Mouse (Mus musculus) spleen, adult 18-20 months (tissue): ENCODE measurements at regions not wholly inside any gene's neighbourhood (a gene's known extent, or its start where the extent isn't known, plus 50 kb on each side); places are given as distances from the start of the nearest gene placed in this dataset.

Experiments
- DNase-seq, 2 experiments: peaks; one replicate each; pipeline ENCODE4 v3.0.0; 2022; ENCODE audit warnings: mixed read lengths in 2 of 2

- DNase-seq: no peak
These were observed 133.6 kb downstream of the Tex36 start for GRCm38 (mm10) chr7:133468346-133468745.

GRCm38 (mm10) chr7:133467579-133467978 is 134.4 kb downstream of the Tex36 start:
- DNase-seq: no peak

DNA sequence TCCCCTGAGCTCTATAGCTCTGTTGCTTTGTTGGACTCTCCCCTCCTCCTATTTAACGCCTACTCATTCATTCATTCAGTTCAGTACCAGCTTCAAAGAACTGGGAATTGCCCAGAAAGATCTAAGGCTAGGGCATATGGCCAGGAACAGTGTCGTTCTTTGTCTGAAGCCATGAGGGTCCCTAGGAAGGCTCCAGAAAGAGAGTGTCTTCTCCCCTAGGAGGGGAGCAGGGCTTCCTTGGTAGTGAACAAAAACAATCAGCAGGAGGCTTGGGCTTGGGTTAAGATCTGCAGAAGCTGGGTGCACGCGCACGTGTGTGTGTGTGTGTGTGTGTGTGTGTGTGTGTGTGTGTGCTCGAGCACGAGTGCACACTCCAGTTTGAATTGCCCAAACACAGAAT is 142.7 kb downstream of the Tex36 start:
- no peak for DNase-seq

GRCm38 (mm10) chr7:133457436-133458324 is 144.3 kb downstream of the Tex36 start:
- no peak for DNase-seq

GRCm38 (mm10) chr7:133450246-133450645 is 151.7 kb downstream of the Tex36 start:
- no peak for DNase-seq

GRCm38 (mm10) chr7:133447079-133447478 is 154.9 kb downstream of the Tex36 start:
- no peak for DNase-seq

DNA sequence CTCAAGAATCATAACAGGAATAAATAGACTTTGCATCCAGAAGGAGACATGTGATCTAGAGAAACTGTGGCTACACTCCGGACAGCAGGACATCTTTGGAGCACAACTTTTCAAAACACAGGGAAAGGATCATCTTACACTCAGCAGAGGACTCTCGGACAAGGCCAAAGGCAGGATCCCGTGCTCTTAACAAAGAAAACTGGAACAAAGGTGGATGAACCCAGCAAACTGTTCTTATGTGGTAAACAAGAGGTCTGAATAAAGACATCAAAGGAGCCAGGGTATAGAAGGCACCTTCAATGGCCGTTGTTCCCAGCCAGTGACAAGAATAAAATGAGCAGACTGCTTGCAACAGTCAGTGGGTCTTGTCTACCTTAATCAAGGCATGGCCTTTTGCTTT is 160.3 kb downstream of the Tex36 start:
- no peak for DNase-seq

- DNase-seq: no peak
These were observed 160.8 kb downstream of the Tex36 start for GRCm38 (mm10) chr7:133441169-133441568.

GRCm38 (mm10) chr7:133440711-133441110 is 161.2 kb downstream of the Tex36 start:
- no peak for DNase-seq

DNA sequence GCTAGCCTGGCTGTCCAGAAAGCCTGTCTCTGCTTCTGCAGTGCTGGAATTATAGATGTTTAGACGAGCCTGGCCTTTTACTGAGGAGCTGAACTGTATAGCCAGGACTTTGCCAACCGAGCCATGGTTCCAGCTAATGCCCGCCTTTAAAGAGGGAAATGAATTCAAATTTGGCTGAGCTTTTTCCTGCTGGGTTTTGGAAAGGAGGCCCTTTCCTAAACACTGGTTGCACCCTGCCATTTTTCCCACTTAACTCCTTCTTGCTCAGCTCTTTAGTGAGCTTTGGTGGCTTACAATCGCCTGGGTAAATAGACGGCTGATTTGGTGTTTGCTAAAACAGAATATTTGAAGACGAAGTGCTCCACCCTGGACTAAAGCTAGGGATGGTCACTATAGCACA is 161.9 kb downstream of the Tex36 start:
- DNase-seq: no peak

GRCm38 (mm10) chr7:133438631-133439030 is 163.3 kb downstream of the Tex36 start:
- DNase-seq: no peak

- DNase-seq: no peak
These were observed 164.1 kb downstream of the Tex36 start for GRCm38 (mm10) chr7:133437866-133438265.

DNA sequence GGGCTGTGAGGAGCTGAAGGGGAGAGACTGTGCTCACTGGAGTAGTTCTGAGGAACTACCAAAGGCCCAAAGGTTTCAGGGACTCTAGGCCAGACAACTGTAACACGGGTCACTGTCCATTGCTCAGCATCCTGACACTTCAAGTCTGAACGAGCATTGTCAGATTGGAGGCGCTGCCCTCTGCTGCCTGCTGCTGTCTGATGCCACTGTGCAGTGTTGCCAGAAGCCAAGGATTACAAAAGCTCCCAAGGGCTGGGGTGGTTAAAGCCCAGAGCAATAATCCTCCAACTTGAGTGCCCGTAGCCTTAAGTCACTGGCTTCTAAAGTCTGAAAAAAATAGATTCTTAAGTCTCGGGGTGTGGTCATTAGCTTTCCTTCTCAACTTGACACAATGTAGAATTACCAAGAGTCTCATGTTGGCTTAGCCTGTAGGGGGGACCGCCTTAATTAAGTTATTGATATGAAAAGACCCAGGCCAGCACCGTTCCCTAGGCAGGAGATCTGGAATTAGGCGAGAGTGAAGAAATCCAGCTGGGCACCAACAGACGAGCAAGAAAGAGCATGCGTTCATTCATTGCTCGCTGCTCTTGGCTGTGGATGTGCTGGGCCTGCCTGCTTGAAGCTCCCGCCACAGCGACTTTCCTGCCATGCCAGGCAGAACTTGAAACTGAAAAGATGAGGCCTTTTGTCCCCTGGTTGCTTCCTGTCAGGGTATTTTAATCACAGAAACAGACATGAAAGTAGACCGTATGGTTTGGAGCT is 166.2 kb downstream of the Tex36 start:
- DNase-seq: no peak

DNA sequence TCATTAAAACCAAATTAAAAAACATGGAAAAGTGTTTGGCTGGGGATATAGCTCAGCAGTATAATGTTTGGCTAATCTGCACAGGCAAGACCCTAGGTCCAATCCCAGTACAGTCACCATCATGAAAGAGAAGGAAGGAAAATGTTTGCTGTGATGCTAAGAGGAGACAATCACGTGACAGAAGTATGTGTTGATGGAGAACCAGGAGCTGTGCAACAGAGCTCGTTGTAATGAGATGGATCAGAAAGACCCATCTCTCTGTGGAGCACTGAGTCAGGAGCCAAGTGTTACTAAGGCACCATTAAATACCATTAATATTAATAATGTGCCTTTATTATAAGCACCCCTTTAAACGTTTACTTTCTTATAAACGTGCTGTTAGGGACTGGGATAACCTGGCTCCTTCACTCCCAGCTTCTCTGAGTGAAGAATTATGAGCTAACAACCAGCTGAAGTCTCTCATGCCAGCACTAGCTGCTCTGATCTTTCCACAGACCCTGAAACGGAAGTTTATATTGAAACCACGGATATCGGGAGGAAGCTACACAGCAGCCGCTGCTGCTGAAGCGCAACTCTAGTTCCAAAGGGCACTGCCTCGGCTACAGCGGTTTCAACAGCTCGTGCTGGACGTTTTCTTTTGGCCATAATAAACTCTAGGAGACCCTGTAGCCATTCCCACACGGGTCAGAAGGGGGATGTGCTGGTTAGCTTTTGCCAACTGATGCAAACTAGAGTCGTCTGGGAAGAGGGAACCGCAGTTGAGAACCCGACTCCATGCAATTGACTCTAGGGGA is 167.7 kb downstream of the Tex36 start:
- DNase-seq: no peak

GRCm38 (mm10) chr7:133432343-133432742 is 169.6 kb downstream of the Tex36 start:
- no peak for DNase-seq

DNA sequence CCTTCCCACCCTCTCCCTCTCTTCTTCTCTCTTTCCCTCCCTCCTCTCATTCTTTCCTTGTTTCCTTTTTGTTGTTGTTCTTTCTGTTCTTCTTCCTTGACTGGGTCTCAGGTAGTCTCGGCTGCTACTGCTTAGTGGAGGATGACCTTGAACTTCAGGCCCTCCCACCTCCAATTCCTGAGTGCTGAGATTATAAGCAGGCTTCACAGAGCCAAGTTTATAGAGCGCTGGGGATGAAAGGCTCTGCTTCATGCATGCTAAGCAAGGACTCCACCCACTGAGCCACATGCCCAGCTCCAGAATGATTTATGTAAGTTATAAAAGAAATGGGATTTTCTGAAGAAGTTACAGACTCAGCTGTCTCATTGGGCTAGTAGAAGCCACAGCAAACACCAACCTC is 199.9 kb downstream of the Tex36 start:
- no peak for DNase-seq

- DNase-seq: no peak
These were observed 201.3 kb downstream of the Tex36 start for GRCm38 (mm10) chr7:133400691-133401090.

GRCm38 (mm10) chr7:133388716-133389115 is 213.2 kb downstream of the Tex36 start:
- no peak for DNase-seq

DNA sequence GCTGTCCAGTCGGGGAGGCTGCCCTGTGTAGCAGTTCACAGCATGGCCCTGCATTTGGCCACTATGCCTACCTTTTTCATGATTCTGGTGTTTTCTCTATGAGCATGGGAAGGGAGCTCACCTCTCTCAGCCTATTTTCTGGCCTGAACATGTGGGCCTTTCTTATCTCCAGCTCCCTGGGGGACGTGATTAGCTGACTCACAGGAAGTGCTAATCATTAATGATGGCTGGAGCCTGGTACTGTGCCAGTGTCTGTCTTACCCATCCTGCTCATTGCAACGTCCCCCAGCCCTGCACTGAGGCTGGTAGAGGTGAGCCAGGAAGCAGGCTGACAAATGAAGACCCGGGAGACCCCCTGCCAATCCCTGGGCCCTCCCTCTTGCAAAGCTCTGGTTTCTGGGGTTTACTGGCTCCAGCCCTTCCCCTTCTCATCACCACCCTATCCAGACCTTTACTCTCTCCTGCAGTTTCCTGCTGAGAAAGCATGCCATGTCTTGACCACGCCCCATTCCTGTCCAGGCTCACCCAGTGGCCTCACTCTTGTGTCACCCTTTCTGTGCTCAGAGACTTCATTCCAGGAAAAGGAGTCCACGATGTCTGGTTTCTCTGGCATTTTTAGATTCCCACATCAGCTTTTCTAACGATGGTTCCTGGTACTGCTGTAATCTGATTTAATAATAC is 219.8 kb downstream of the Tex36 start:
- no peak for DNase-seq

- DNase-seq: no peak
These were observed 222.6 kb downstream of the Tex36 start for GRCm38 (mm10) chr7:133379373-133379772.

- DNase-seq: no peak
These were observed 223.6 kb downstream of the Tex36 start for GRCm38 (mm10) chr7:133378338-133378737.

- no peak for DNase-seq
These were observed 225.0 kb downstream of the Tex36 start for GRCm38 (mm10) chr7:133376833-133377484.
